Mouse (Mus musculus) CD4-positive helper T cell, adult 2 months (primary cell): Measurements from ENCODE around the gene Shoc2.
"Not testable (repeated sequence)": the region's sequence is repeated elsewhere in the genome, so short reads cannot be mapped to it uniquely, and the experiment has no call there.

ENCODE experiments used
- DNase-seq: peaks from one replicate; pipeline ENCODE4 v3.0.0-alpha.2; 2012; ENCODE audit warnings: low read depth, missing footprints, low spot score

The Shoc2 gene

DNA sequence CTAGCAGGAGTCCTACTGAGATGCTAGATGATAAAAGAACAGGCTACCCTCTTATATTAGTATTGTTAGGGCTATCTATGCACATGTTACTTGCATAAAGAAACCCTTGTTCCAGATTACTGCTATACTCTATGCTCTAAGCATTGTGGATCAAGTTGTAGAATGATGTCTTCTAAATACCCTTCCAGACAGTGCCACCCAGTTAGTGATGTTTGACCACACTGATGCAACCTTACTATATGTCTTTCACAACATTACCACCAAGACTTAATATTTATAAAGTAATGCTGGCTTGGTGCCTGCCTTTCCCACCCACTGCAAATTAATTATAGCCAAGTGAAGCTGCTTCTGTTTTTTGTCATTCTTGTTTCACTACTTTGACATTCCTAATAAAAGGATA is 11.1 kb upstream of the Shoc2 start:
- DNase-seq = no peak

- no peak for DNase-seq
Measured at GRCm38 (mm10) chr19:53934046-53934445, 10.1 kb upstream of the Shoc2 start.

GRCm38 (mm10) chr19:53939467-53939866 is 4.6 kb upstream of the Shoc2 start:
- DNase-seq = no peak

- DNase-seq = no peak
Measured at GRCm38 (mm10) chr19:53941139-53941538, 3.0 kb upstream of the Shoc2 start.

- DNase-seq = no peak
Measured at GRCm38 (mm10) chr19:53942342-53942741, 1.8 kb upstream of the Shoc2 start.

DNA sequence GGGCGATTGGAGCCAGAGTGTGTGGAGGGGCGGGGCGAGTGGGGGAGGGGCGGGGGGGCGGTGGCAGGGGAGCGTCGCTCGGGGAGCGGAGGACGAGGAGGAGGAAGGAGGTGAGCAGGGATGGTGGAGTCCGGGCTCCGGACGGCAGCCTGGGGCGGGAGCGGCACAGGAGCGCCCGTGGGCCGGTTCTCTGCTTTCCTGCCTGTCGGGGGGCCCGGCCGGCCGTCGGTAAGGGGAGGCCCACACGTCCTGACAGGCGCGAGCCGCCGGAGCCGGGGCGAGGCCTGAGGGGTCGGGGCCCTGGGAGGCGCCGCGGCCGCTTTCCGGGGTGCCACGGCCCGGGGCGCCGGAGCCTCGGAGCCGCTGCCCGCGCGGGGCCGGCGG is 672 bp downstream of the Shoc2 start:
- DNase-seq = no peak

- DNase-seq = peak; percentile 61
Measured at GRCm38 (mm10) chr19:53945171-53946042, 1.3 kb downstream of the Shoc2 start.

- DNase-seq = no peak
Measured at GRCm38 (mm10) chr19:53957513-53957912, 13.4 kb downstream of the Shoc2 start.

GRCm38 (mm10) chr19:53962511-53962910 is 18.4 kb downstream of the Shoc2 start:
- no peak for DNase-seq

- DNase-seq = not testable (repeated sequence)
Measured at GRCm38 (mm10) chr19:53964347-53964746, 20.2 kb downstream of the Shoc2 start.

DNA sequence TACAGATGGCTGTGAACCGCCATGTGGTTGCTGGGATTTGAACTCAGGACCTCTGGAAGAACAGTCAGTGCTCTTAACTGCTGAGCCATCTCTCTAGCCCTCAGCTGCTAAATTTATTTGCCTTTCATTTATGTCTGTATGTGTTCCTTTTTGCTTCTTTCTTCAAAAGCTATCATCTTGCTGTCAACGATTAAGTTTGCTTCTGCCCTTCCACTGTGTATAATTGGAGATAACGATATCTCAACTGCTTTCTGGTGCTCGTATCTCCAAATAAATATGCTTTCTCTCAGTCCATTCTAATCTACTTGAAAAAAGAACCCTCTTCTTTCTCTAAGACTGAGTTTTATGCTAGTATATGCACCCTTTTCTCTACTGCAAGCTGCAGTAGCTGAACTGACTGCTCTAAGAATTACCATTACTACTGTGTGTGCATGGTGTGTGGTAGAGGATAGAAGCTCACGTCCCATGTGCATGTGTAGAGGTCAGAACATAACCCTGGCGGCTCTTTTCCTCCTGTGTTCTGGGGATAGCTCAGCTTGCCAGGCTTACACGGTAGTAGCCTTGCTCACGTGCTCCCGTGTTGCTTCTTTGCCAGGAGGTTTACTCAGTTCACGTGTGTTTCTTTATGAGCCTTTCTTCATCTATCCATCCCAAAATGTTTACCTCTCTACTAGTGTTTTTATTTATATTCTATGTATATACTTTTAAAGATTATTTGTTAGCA is 21.0 kb downstream of the Shoc2 start:
- DNase-seq = no peak

GRCm38 (mm10) chr19:53969226-53969625 is 25.1 kb downstream of the Shoc2 start:
- DNase-seq = no peak

DNA sequence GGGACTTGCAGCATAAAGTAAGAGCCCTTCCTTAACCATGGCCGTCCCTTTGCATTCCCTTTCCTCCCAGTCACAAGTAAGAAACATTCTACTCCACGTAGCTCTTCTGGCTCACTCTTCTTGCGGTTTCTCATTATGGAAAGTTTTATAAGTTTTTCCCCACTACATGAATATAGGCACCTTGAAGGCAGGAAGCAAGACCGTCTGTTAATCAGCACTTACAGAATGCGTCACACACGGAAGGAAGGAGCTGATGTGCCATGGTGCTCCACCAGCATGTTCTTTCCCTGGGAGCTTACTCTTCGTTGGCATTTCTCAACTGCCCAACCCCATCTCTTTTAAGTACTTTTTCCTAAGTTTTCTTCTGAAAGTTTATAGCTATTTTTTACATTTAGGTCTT is 27.8 kb downstream of the Shoc2 start:
- peak; percentile 57 for DNase-seq

DNA sequence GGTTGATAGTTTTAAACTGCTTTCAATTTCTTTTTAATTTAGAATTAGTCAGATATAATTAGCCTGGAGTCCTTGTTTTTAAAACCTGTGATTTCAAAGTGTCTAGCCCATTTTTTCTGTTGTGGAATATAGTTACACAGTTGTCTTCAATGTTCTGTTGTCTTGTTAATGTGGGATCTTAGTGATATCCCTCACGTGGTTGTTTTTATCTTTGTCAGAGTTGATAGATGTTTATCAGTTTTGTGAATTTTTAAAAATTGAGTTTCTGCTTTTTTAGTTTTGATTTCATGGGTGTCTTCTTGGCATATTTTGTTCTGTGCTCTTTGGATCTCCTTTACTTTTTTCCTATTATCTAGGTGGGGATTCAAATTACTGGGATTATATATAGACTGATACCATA is 29.6 kb downstream of the Shoc2 start:
- no peak for DNase-seq

DNA sequence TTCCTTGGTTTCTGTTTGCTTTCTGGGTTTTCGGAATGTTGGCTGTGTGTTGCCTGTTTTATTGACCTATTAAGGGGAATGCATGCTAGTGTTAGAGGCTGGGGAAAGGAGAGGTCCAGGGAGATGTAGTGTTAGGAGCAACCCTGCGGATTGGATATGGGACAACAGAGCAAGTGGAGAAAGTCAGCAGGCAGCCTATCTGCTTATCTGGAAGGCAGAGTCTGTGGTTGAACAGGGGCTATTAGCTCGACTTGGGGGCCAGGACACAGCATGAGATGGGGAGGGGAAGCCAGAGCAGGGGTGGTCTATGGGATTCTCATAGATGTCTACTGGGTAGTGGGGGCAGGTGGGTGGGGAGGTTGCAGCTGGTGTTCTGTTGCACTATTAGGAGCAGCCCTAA is 37.9 kb downstream of the Shoc2 start:
- no peak for DNase-seq

DNA sequence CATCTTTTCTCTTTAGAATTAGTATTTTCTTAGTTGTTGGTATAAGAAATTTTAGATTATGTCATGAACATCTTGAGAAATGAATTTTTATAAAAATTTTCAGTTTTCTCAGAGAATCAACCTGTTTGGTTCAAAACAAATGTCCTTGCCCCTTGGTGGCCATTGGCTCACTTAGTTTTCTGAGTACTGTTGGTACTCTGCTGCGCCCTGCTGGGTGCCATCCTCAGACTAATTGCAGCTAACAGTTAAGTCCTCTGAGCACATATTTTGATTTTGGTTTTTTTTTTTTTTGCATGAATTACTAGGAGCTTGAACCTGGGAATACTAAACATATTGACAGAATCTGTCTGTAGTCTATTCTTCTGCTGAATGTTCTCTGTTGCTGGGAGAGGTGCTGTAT is 39.2 kb downstream of the Shoc2 start:
- DNase-seq = peak; percentile 15

GRCm38 (mm10) chr19:53984628-53985027 is 40.5 kb downstream of the Shoc2 start:
- no peak for DNase-seq

GRCm38 (mm10) chr19:53990538-53990937 is 46.4 kb downstream of the Shoc2 start:
- DNase-seq = no peak

- DNase-seq = no peak
Measured at GRCm38 (mm10) chr19:53993860-53994259, 49.8 kb downstream of the Shoc2 start.

- no peak for DNase-seq
Measured at GRCm38 (mm10) chr19:53994276-53994675, 50.2 kb downstream of the Shoc2 start.

DNA sequence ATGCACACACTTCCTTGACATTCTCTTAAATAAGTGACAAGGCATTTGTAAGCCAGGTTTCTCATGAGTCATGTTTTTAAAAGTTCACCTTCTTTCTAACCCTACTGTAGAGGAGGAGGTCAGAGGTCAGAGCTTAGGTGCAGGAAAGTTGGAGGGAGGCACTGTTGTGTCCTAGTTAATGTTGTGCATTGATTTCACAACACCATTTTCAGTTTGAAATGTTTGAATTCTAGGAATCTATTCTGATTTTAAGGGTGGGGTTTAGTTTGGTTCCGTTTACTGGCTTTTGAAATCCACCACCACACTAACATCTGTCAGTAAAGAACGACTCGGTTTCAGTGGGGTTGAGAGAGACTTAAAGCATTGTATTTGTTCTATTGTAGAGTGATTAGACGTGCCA is 66.9 kb downstream of the Shoc2 start:
- DNase-seq = no peak

GRCm38 (mm10) chr19:54014999-54015398 is 70.9 kb downstream of the Shoc2 start:
- peak; percentile 29 for DNase-seq

DNA sequence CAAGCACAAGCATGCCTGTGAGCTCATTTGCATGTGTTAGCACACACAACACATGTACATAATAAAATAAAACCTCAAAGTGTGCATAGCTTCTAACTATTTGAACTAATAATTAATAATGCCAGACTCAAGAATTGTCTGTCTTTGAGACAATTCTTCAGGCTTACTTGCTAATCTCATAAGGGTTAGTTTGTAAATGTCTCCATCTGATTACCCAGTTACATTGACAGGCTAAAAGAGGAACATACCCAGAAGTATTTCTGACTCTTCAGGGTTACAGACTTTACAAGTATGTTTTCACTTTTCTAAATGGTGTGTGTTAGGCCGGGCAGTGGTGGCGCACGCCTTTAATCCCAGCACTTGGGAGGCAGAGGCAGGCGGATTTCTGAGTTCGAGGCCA is 71.4 kb downstream of the Shoc2 start:
- no peak for DNase-seq
